8 mouse cellular contexts compared by ENCODE assay signal in the genomic region with DNA sequence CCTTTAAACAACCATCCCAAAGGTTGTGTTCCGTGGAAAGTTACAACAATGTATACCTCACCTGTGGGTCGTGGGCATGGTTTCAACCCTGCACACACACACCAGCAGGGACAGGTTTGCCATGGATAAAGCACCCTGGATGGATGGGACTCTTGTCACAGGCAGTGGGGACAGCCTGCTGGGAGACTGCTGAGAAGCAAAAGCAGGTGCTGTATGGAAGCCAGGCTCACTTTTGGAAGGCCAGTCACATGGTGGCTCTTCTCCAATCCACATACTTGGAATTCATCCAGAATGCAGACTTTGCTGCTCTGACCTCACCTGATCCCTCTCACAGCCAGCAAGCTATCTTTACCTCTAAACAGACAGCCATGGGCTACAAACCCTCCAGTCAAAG.
DNase-seq lines count a peak whose midpoint lies in the region; ATAC-seq lines count a peak whose summit lies in the region.

No protein-coding gene starts in this region.

- ATAC-seq in forebrain, embryonic 12.5 days (ENCODE audit: low FRiP score) = peak; percentile 50
- ATAC-seq in midbrain, embryonic 15.5 days (replicated peaks) = peak; percentile 57

- no peak overlapping the region for H3K27ac ChIP-seq in forebrain, embryonic 12.5 days
- no peak overlapping the region; the same call in 1 of the 2 replicates for H3K27ac ChIP-seq in midbrain, embryonic 15.5 days

- no peak overlapping the region for H3K4me3 ChIP-seq in forebrain, embryonic 12.5 days (replicated peaks)
- H3K4me3 ChIP-seq in midbrain, embryonic 15.5 days = no peak overlapping the region

- H3K4me1 ChIP-seq in forebrain, embryonic 12.5 days = peaks cover 15% of the 10 kb centered on the region
- H3K4me1 ChIP-seq in midbrain, embryonic 15.5 days = peaks cover 15% of the 10 kb centered on the region

- 68% methylated on average over 2 of the region's 2 CpGs for WGBS in forebrain, embryonic 12.5 days
- 79% methylated on average over 2 of the region's 2 CpGs for WGBS in midbrain, embryonic 15.5 days

- H3K9ac ChIP-seq in forebrain, embryonic 12.5 days = no peak overlapping the region
- H3K9ac ChIP-seq in midbrain, embryonic 15.5 days = no peak overlapping the region

- H3K9me3 ChIP-seq in forebrain, embryonic 12.5 days = no peaks in the 10 kb centered on the region
- no peaks in the 10 kb centered on the region for H3K9me3 ChIP-seq in midbrain, embryonic 15.5 days

- no peak overlapping the region for H3K4me2 ChIP-seq in forebrain, embryonic 12.5 days
- no peak overlapping the region for H3K4me2 ChIP-seq in midbrain, embryonic 15.5 days

- intact Hi-C loops in gastrocnemius, postnatal 14 days (cut with DNase I; ENCODE audit: low total_unique reads) = no loop called here

- H3K36me3 ChIP-seq in forebrain, embryonic 12.5 days (replicated peaks) = no peaks in the 10 kb centered on the region
- no peaks in the 10 kb centered on the region for H3K36me3 ChIP-seq in midbrain, embryonic 15.5 days (replicated peaks)

- peak; percentile 53 for DNase-seq in kidney, adult 11 months
- DNase-seq in kidney, postnatal 4 days = no peak
- peak; percentile 41 for DNase-seq in kidney, adult 18-20 months
- DNase-seq in frontal cortex, postnatal 10 days (ENCODE audit: low spot score in 2 of 2) = no peak
- DNase-seq in urinary bladder, postnatal 10 days (ENCODE audit: low spot score) = no peak
- DNase-seq in gastrocnemius, postnatal 14 days = no peak

- H3K27me3 ChIP-seq in forebrain, embryonic 12.5 days = no peaks in the 10 kb centered on the region
- H3K27me3 ChIP-seq in midbrain, embryonic 15.5 days (replicated peaks) = no peaks in the 10 kb centered on the region

Comparison
In these comparisons a context has a peak if more than half of its experiments do, and no peak if none do; other contexts are left out.
1. DNase-seq: peak in kidney, adult 11 months (single experiment) and kidney, adult 18-20 months (single experiment); none in kidney, postnatal 4 days (0 of 2), frontal cortex, postnatal 10 days (0 of 2), urinary bladder, postnatal 10 days (single experiment) and gastrocnemius, postnatal 14 days (single experiment).